Comparison of ENCODE assay signal across 26 mouse cellular contexts in the genomic region with DNA sequence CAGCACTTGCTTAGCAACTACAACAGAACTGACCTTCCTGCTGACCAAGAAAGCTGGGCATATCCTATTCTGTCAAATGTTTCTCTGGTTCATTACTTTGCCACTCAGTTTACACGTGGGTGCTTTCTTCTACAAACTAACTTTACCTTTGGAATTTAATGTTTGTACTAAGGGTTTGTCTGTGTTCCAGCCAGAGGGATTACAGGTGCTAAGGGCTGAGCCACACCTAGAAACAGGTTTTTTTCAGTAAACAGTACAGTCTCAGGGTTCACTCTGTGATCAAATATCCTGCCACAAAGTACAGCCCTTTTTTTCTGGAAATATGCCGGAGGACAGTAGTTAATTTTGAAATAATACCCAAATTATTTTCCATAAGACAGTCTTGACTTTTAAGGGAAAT. TPM values are rescaled to one million over a fixed set of nuclear protein-coding genes. Genes with fewer than 3 reads are reported as not detected.
DNase-seq lines count a peak whose midpoint lies in the region; ATAC-seq and TF ChIP-seq lines count a peak whose summit lies in the region.
"Had no signal": no experiment of that assay in that cellular context is flagged by ENCODE, and none has a peak within 500 bp of the region (broad histone marks: within the 10 kb centered on the region; RNA-seq: fewer than 3 reads in every experiment).

No protein-coding gene starts in this region.

- intact Hi-C loops in heart, postnatal 10 days (cut with DNase I), result loop anchor here (10.0 kb wide), 2 partner anchors 237 to 367 kb away; no protein-coding TSS in a partner anchor

- peaks cover 18% of the 10 kb centered on the region; the same call in 1 of the 2 replicates for H3K36me3 ChIP-seq in midbrain, embryonic 11.5 days (ENCODE audit: control insufficient read depth, insufficient read depth, low read length)
- peaks cover 35% of the 10 kb centered on the region for H3K36me3 ChIP-seq in midbrain, postnatal 0 days (ENCODE audit: insufficient read depth, low read length)
- peaks cover 50% of the 10 kb centered on the region for H3K36me3 ChIP-seq in stomach, embryonic 14.5 days (ENCODE audit: control insufficient read depth, insufficient read depth, low read length)

- no peak for TF ChIP-seq CTCF in midbrain, postnatal 0 days (IDR thresholded peaks at IDR 0.05)

- no peak overlapping the region for H3K4me3 ChIP-seq in midbrain, embryonic 11.5 days (ENCODE audit: low read depth, low read length)
- H3K4me3 ChIP-seq in midbrain, postnatal 0 days (ENCODE audit: low read depth, low read length), result no peak overlapping the region
- no peak overlapping the region for H3K4me3 ChIP-seq in stomach, embryonic 14.5 days (ENCODE audit: low read depth, low read length)
- H3K4me3 ChIP-seq: forebrain, embryonic 10.5 days; heart, adult 2 months; heart, embryonic 13.5 days; hindbrain, embryonic 12.5 days; megakaryocyte, embryonic 14.5 days; neural tube, embryonic 12.5 days had no signal

- H3K4me1 ChIP-seq in midbrain, embryonic 11.5 days (ENCODE audit: control insufficient read depth, insufficient read depth, low read length), result no peaks in the 10 kb centered on the region
- H3K4me1 ChIP-seq in midbrain, postnatal 0 days (ENCODE audit: insufficient read depth, low read length), result no peaks in the 10 kb centered on the region
- H3K4me1 ChIP-seq in stomach, embryonic 14.5 days (ENCODE audit: control insufficient read depth, insufficient read depth, low read length), result 0 out of 2 replicates have a peak, but pooled peaks cover 5% of the 10 kb centered on the region
- H3K4me1 ChIP-seq: forebrain, embryonic 10.5 days; heart, embryonic 13.5 days; hindbrain, embryonic 12.5 days; neural tube, embryonic 12.5 days had no signal

- no peak overlapping the region for H3K9ac ChIP-seq in midbrain, embryonic 11.5 days (ENCODE audit: low read length)
- H3K9ac ChIP-seq in midbrain, postnatal 0 days (replicated peaks; ENCODE audit: low read length, poor library complexity, severe bottlenecking), result no peak overlapping the region
- no peak overlapping the region for H3K9ac ChIP-seq in stomach, embryonic 14.5 days (replicated peaks; ENCODE audit: low read depth, low read length)
- H3K9ac ChIP-seq: heart, embryonic 13.5 days; hindbrain, embryonic 12.5 days; neural tube, embryonic 12.5 days had no signal

- 93% methylated on average over 2 of the region's 2 CpGs for whole genome bisulfite sequencing in midbrain, embryonic 11.5 days
- 90% methylated on average over 2 of the region's 2 CpGs for WGBS in midbrain, postnatal 0 days
- 54% methylated on average over 2 of the region's 2 CpGs for WGBS in stomach, embryonic 14.5 days

- H3K27me3 ChIP-seq in midbrain, embryonic 11.5 days (ENCODE audit: control insufficient read depth, insufficient read depth, low read length), result no peaks in the 10 kb centered on the region
- no peaks in the 10 kb centered on the region for H3K27me3 ChIP-seq in midbrain, postnatal 0 days (ENCODE audit: insufficient read depth, low read length)
- H3K27me3 ChIP-seq in stomach, embryonic 14.5 days (ENCODE audit: control insufficient read depth, insufficient read depth, low read length), result no peaks in the 10 kb centered on the region
- H3K27me3 ChIP-seq: heart, embryonic 13.5 days; hindbrain, embryonic 12.5 days; neural tube, embryonic 12.5 days had no signal

- H3K9me3 ChIP-seq in midbrain, embryonic 11.5 days (ENCODE audit: control insufficient read depth, low read length), result no peaks in the 10 kb centered on the region
- no peaks in the 10 kb centered on the region for H3K9me3 ChIP-seq in midbrain, postnatal 0 days (ENCODE audit: low read length)
- H3K9me3 ChIP-seq in stomach, embryonic 14.5 days (ENCODE audit: control insufficient read depth, low read depth, low read length), result no peaks in the 10 kb centered on the region
- H3K9me3 ChIP-seq: forebrain, embryonic 10.5 days; heart, embryonic 13.5 days; hindbrain, embryonic 12.5 days; megakaryocyte, embryonic 14.5 days; neural tube, embryonic 12.5 days had no signal

- no peak for ATAC-seq in midbrain, embryonic 11.5 days (ENCODE audit: low FRiP score)
- no peak for ATAC-seq in midbrain, postnatal 0 days (ENCODE audit: low FRiP score)
- peak; percentile 82 for ATAC-seq in stomach, embryonic 14.5 days (ENCODE audit: insufficient number of reproducible peaks, insufficient read depth, low FRiP score, low read depth)
- ATAC-seq: forebrain, embryonic 16.5 days had no signal

- no peak overlapping the region for H3K27ac ChIP-seq in midbrain, embryonic 11.5 days (ENCODE audit: low read depth, low read length)
- H3K27ac ChIP-seq in midbrain, postnatal 0 days (ENCODE audit: low read depth, low read length), result no peak overlapping the region
- H3K27ac ChIP-seq in stomach, embryonic 14.5 days (ENCODE audit: low read length), result peak overlapping the region; percentile 78
- H3K27ac ChIP-seq: forebrain, embryonic 10.5 days; heart, adult 2 months; heart, embryonic 13.5 days; hindbrain, embryonic 12.5 days; neural tube, embryonic 12.5 days had no signal

- DNase-seq in heart, adult 11 months, result peak; percentile 42
- DNase-seq in heart, postnatal 10 days, result no peak
- DNase-seq in midbrain, embryonic 11.5 days (ENCODE audit: low spot score, missing footprints), result peak; percentile 69
- DNase-seq in midbrain, postnatal 0 days (ENCODE audit: low spot score), result no peak
- no peak for DNase-seq in spleen, postnatal 4 days (ENCODE audit: low spot score in 2 of 2)
- DNase-seq in cerebellum, adult 11 months, result no peak
- DNase-seq: adrenal gland, postnatal 25 days; cerebellum, adult 9-11 months; gastrocnemius, postnatal 25 days; heart, adult 2 months; kidney, adult 9 months; kidney, postnatal 14 days; midbrain, embryonic 14.5 days; right cerebral cortex, postnatal 14 days; spleen, adult 18-20 months; thymus, adult 2 months; thymus, postnatal 4 days had no signal

- no peak overlapping the region for H3K4me2 ChIP-seq in midbrain, embryonic 11.5 days
- no peak overlapping the region for H3K4me2 ChIP-seq in midbrain, postnatal 0 days (ENCODE audit: low read depth, low read length, poor library complexity, severe bottlenecking)
- H3K4me2 ChIP-seq in stomach, embryonic 14.5 days (replicated peaks; ENCODE audit: low read depth, low read length), result no peak overlapping the region
- H3K4me2 ChIP-seq: heart, embryonic 13.5 days; hindbrain, embryonic 12.5 days; neural tube, embryonic 12.5 days had no signal

RNA-seq across cellular contexts. Expression of gene Plac8, which starts 23.8 kb away (rescaled TPM):
- 1 to 10 TPM; 2.1 to 3.1 TPM for total RNA-seq in heart, postnatal 10 days (2021)
- polyA plus RNA-seq in midbrain, embryonic 11.5 days (2014; fragmentation: Nextera tagmentation; extraction: Ambion mirVana), result 1.4 and 1.7 TPM in 2 replicates
- total RNA-seq in midbrain, postnatal 0 days (2014; rRNA removed), result 3.4 and 3.7 TPM in 2 replicates
- 1.3 and 1.7 TPM in 2 replicates for polyA plus RNA-seq in midbrain, postnatal 0 days (2015; fragmentation: Nextera tagmentation; extraction: Ambion mirVana)
- 148 and 159 TPM in 2 replicates for polyA plus RNA-seq in stomach, embryonic 14.5 days (2014; fragmentation: Nextera tagmentation; extraction: Ambion mirVana)
- total RNA-seq: layer of hippocampus, adult 8-10 months; left cerebral cortex, postnatal 36 days had no signal

RNA-seq across cellular contexts. Expression of gene Cops4, which starts 30.1 kb away (rescaled TPM):
- 10 to 100 TPM; 82.2 to 87.9 TPM for total RNA-seq in heart, postnatal 10 days (2021)
- polyA plus RNA-seq in midbrain, embryonic 11.5 days (2014; fragmentation: Nextera tagmentation; extraction: Ambion mirVana), result 242 and 251 TPM in 2 replicates
- total RNA-seq in midbrain, postnatal 0 days (2014; rRNA removed), result 100 and 108 TPM in 2 replicates
- polyA plus RNA-seq in midbrain, postnatal 0 days (2015; fragmentation: Nextera tagmentation; extraction: Ambion mirVana), result 168 and 174 TPM in 2 replicates
- polyA plus RNA-seq in stomach, embryonic 14.5 days (2014; fragmentation: Nextera tagmentation; extraction: Ambion mirVana), result 187 and 188 TPM in 2 replicates

RNA-seq across cellular contexts. Expression of gene Lin54, which starts 47.8 kb away (rescaled TPM):
- 10 to 100 TPM; 12.0 to 14.7 TPM for total RNA-seq in heart, postnatal 10 days (2021)
- polyA plus RNA-seq in midbrain, embryonic 11.5 days (2014; fragmentation: Nextera tagmentation; extraction: Ambion mirVana), result 18.7 and 21.4 TPM in 2 replicates
- 10.9 and 11.4 TPM in 2 replicates for total RNA-seq in midbrain, postnatal 0 days (2014; rRNA removed)
- polyA plus RNA-seq in midbrain, postnatal 0 days (2015; fragmentation: Nextera tagmentation; extraction: Ambion mirVana), result 6.0 and 6.3 TPM in 2 replicates
- polyA plus RNA-seq in stomach, embryonic 14.5 days (2014; fragmentation: Nextera tagmentation; extraction: Ambion mirVana), result 15.3 and 16.1 TPM in 2 replicates

Comparison
In these comparisons a context has a peak if more than half of its experiments do, and no peak if none do; other contexts are left out.
1. DNase-seq: peak in heart, adult 11 months (single experiment) and midbrain, embryonic 11.5 days (single experiment); none in heart, postnatal 10 days (0 of 2), midbrain, postnatal 0 days (single experiment), spleen, postnatal 4 days (0 of 2) and cerebellum, adult 11 months (single experiment).
2. RNA of gene Plac8, which starts 23.8 kb away (polyA plus RNA-seq): 148 to 159 TPM in stomach, embryonic 14.5 days; 1.3 to 1.7 TPM in midbrain, postnatal 0 days and 1.4 to 1.7 TPM in midbrain, embryonic 11.5 days; every median in the first group is over 10 times any median in the second.